Mouse (Mus musculus) kidney, adult 8-10 months (tissue): ENCODE measurements around the gene Evi2a.

Experiments
- DNase-seq, 2 experiments: peaks; one replicate each; pipeline ENCODE4 v3.0.0; 2022

The Evi2a gene

GRCm38 (mm10) chr11:79530333-79530761, at the start of gene Evi2a, which contains the start of gene Evi2:
Gene Evi2a, minus strand, starts transcription at chr11:79530609.
Gene Evi2, minus strand, starts transcription at chr11:79530589.
- DNase-seq, result no peak

- DNase-seq, result peak; percentile 52 to 83
These were observed 47.3 kb upstream of the Evi2a start for GRCm38 (mm10) chr11:79577741-79578140.

- no peak for DNase-seq
These were observed 45.1 kb upstream of the Evi2a start for GRCm38 (mm10) chr11:79575383-79576073.

- DNase-seq, result no peak
These were observed 43.4 kb upstream of the Evi2a start for GRCm38 (mm10) chr11:79573836-79574235.

- no peak for DNase-seq
These were observed 39.9 kb upstream of the Evi2a start for GRCm38 (mm10) chr11:79570319-79570718.

GRCm38 (mm10) chr11:79568197-79568911, 37.9 kb upstream of the Evi2a start:
- no peak for DNase-seq

GRCm38 (mm10) chr11:79566947-79567346, 36.5 kb upstream of the Evi2a start:
- no peak for DNase-seq

- DNase-seq, result no peak
These were observed 33.1 kb upstream of the Evi2a start for GRCm38 (mm10) chr11:79563493-79563892.

- no peak for DNase-seq
These were observed 30.1 kb upstream of the Evi2a start for GRCm38 (mm10) chr11:79560536-79560935.

GRCm38 (mm10) chr11:79552622-79553021, 22.2 kb upstream of the Evi2a start:
- no peak for DNase-seq

- DNase-seq, result no peak
These were observed 5.9 kb upstream of the Evi2a start for GRCm38 (mm10) chr11:79536293-79536692.

- DNase-seq, result no peak
These were observed 5.1 kb upstream of the Evi2a start for GRCm38 (mm10) chr11:79535554-79535953.

- DNase-seq, result peak in 1 of 2 experiments; percentile 17
These were observed 3.7 kb upstream of the Evi2a start for GRCm38 (mm10) chr11:79533950-79534690.

- DNase-seq, result no peak
These were observed 2.9 kb upstream of the Evi2a start for GRCm38 (mm10) chr11:79533311-79533710.

- DNase-seq, result no peak
These were observed 1.1 kb upstream of the Evi2a start for GRCm38 (mm10) chr11:79531485-79531884.

- DNase-seq, result no peak
These were observed 365 bp upstream of the Evi2a start for GRCm38 (mm10) chr11:79530774-79531173.

- DNase-seq, result no peak
These were observed 673 bp downstream of the Evi2a start for GRCm38 (mm10) chr11:79529736-79530135.

- DNase-seq, result no peak
These were observed 1.2 kb downstream of the Evi2a start for GRCm38 (mm10) chr11:79529226-79529625.

- DNase-seq, result no peak
These were observed 1.8 kb downstream of the Evi2a start for GRCm38 (mm10) chr11:79528601-79529000.

- no peak for DNase-seq
These were observed 2.5 kb downstream of the Evi2a start for GRCm38 (mm10) chr11:79527739-79528384.

- peak; percentile 25 to 46 for DNase-seq
These were observed 3.2 kb downstream of the Evi2a start for GRCm38 (mm10) chr11:79527015-79527738.

GRCm38 (mm10) chr11:79526549-79526948, 3.9 kb downstream of the Evi2a start:
- DNase-seq, result no peak

GRCm38 (mm10) chr11:79524310-79524575, 6.2 kb downstream of the Evi2a start:
- DNase-seq, result no peak
